In genomic region chr7:63911383-63912233, GRCm38 (mm10) we compare ENCODE assay signal across 1 mouse cellular context.
TF ChIP-seq lines count a peak whose summit lies in the region.

No protein-coding gene starts in this region.

TF ChIP-seq in CH12.LX, 34 proteins besides CTCF, POLR2A, EP300 and RAD21 (continued from another document):
- TF ChIP-seq SIN3A (IDR thresholded peaks at IDR 0.05; ENCODE audit: low read length), result peak; percentile 72
